Mouse (Mus musculus): ENCODE results near the gene Defb19. TPM values are rescaled to one million over a fixed set of nuclear protein-coding genes. Genes with fewer than 3 reads are reported as not detected.

The Defb19 gene
- polyA plus RNA-seq, 1 experiment from 2014 or later = not detected

GRCm38 (mm10) chr2:152615563-152615962, 35.5 kb upstream of the Defb19 start:
- H3K4me2 ChIP-seq = no peak overlapping the region
- no peaks in the 10 kb centered on the region for H3K36me3 ChIP-seq
- ATAC-seq (ENCODE audit: insufficient number of reproducible peaks, low FRiP score, low TSS enrichment, low read depth) = no peak
- 8% methylated on average over 7 of the region's 7 CpGs for WGBS
- H3K4me3 ChIP-seq = no peak overlapping the region
- no peaks in the 10 kb centered on the region for H3K27me3 ChIP-seq
- H3K27ac ChIP-seq = no peak overlapping the region
- H3K9ac ChIP-seq = no peak overlapping the region
- no peaks in the 10 kb centered on the region for H3K9me3 ChIP-seq
- no peaks in the 10 kb centered on the region for H3K4me1 ChIP-seq

DNA sequence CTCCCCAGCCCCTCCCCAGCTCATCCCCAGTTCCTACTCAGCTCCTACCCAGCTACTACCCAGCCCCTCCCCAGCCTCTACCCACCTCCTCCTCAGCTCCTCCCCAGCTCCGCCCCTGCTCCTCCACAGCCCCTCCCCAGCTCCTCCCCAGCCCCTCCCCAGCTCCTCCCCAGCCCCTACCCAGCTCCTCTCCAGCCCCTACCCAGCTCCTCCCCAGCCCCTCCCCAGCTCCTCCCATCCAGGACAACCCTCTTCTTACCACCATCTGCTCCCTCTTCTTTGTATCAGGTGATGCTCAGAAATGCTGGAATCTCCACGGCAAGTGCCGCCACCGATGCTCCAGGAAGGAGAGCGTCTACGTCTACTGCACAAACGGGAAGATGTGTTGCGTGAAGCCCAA, 32.1 kb upstream of the Defb19 start:
- no peak overlapping the region for H3K9ac ChIP-seq
- no peak for ATAC-seq (ENCODE audit: insufficient number of reproducible peaks, low FRiP score, low TSS enrichment, low read depth)
- H3K4me1 ChIP-seq = no peaks in the 10 kb centered on the region
- H3K27ac ChIP-seq = no peak overlapping the region
- H3K4me3 ChIP-seq = no peak overlapping the region
- WGBS = 33% methylated on average over 7 of the region's 8 CpGs
- H3K4me2 ChIP-seq = no peak overlapping the region
- H3K27me3 ChIP-seq = no peaks in the 10 kb centered on the region
- H3K9me3 ChIP-seq = no peaks in the 10 kb centered on the region
- H3K36me3 ChIP-seq = no peaks in the 10 kb centered on the region

DNA sequence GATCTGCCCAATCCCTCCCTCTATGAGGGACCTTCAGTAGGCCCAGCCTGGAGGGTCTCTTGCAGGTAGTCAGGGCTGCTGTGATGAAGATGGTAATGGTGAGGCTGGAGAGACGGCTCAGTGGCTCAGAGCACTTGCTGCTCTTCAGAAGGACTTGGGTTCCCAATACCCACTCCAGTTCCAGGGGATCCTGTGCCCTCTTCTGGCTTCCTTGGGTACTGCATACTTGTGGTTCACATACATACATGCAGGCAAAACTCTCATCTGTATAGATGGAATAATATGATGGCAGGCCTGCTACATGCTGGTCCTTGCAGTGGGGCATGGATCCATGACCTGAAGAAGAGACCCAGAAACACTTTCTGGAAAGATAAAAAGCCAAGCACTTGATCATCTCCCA, 28.6 kb upstream of the Defb19 start:
- no peaks in the 10 kb centered on the region for H3K36me3 ChIP-seq
- no peaks in the 10 kb centered on the region for H3K4me1 ChIP-seq
- no peak overlapping the region for H3K4me3 ChIP-seq
- no peak for ATAC-seq (ENCODE audit: insufficient number of reproducible peaks, low FRiP score, low TSS enrichment, low read depth)
- no peaks in the 10 kb centered on the region for H3K9me3 ChIP-seq
- H3K4me2 ChIP-seq = no peak overlapping the region
- WGBS = 94% methylated on average over 1 of the region's 1 CpGs
- H3K27me3 ChIP-seq = no peaks in the 10 kb centered on the region
- no peak overlapping the region for H3K9ac ChIP-seq
- H3K27ac ChIP-seq = no peak overlapping the region

DNA sequence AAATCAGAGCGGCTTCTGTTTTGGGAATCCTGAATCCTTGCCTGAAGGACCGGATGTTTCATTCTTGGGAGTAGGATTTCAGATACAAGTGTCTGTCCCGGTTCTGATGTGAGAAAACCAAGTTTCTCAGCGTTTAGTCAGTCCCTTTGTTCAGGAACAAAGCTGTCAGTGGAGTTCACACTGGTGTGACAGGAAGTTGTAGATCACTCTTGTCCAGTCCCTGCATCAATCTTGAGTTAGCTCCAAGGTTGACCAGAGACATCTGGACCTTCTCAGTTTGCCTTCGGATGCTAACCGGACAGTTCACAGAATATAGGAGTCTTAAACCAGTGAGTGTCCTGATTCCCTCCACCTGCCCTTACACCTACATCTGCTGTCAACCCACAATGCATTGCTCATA, 27.6 kb upstream of the Defb19 start:
- Histone ChIP-seq H3K4me1 (no peaks in the 10 kb centered on the region), H3K4me3 (no peak overlapping the region), H3K9ac (no peak overlapping the region), H3K27me3 (no peaks in the 10 kb centered on the region), H3K4me2 (no peak overlapping the region), H3K36me3 (no peaks in the 10 kb centered on the region), H3K27ac (no peak overlapping the region), H3K9me3 (no peaks in the 10 kb centered on the region)
- ATAC-seq (ENCODE audit: insufficient number of reproducible peaks, low FRiP score, low TSS enrichment, low read depth) = no peak
- WGBS = 44% methylated on average over 6 of the region's 6 CpGs

DNA sequence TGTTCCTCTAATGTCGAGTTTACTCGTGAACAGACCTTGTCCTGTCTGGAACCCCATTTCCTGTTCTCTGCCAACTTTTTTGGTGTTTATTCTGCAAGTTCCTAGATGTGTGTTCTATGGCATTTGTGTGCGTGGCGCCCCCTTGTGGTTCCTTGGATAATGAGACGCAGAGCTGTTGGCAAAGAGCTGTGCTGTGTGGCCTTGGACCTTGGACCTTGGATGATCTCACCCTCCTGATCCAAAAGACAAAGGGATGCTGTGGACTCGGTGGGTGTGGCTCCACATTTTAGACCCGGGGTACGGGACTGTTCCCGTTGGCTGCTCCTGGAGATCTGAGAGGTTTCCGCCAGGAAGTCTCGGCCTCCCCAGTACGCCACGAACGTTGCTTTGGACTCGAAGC, 23.9 kb upstream of the Defb19 start, which contains the start of gene Defb36:
Gene Defb36, plus strand, starts transcription at position 271 of the 400 bp plus-strand sequence.
- H3K9ac ChIP-seq = no peak within 1 kb of the TSS
- ATAC-seq (ENCODE audit: insufficient number of reproducible peaks, low FRiP score, low TSS enrichment, low read depth) = no peak
- H3K4me2 ChIP-seq = no peak within 1 kb of the TSS
- H3K4me1 ChIP-seq = no peaks in the 10 kb centered on the region
- H3K27ac ChIP-seq = no peak within 1 kb of the TSS
- H3K9me3 ChIP-seq = no peaks in the 10 kb centered on the region
- WGBS = 83% methylated on average over 15 of the region's 15 CpGs
- H3K27me3 ChIP-seq = no peaks in the 10 kb centered on the region
- no peak within 1 kb of the TSS for H3K4me3 ChIP-seq
- no peaks in the 10 kb centered on the region for H3K36me3 ChIP-seq

GRCm38 (mm10) chr2:152601275-152601960, 21.3 kb upstream of the Defb19 start:
- WGBS = 76% methylated on average over 4 of the region's 4 CpGs
- ATAC-seq (ENCODE audit: insufficient number of reproducible peaks, low FRiP score, low TSS enrichment, low read depth) = no peak
- no peaks in the 10 kb centered on the region for H3K27me3 ChIP-seq

GRCm38 (mm10) chr2:152600076-152600475, 20.0 kb upstream of the Defb19 start:
- no peak overlapping the region for H3K4me3 ChIP-seq
- no peaks in the 10 kb centered on the region for H3K27me3 ChIP-seq
- H3K27ac ChIP-seq = no peak overlapping the region
- H3K4me1 ChIP-seq = no peaks in the 10 kb centered on the region
- H3K4me2 ChIP-seq = no peak overlapping the region
- H3K36me3 ChIP-seq = no peaks in the 10 kb centered on the region
- H3K9me3 ChIP-seq = no peaks in the 10 kb centered on the region
- WGBS = 84% methylated on average over 6 of the region's 6 CpGs
- ATAC-seq (ENCODE audit: insufficient number of reproducible peaks, low FRiP score, low TSS enrichment, low read depth) = no peak
- H3K9ac ChIP-seq = no peak overlapping the region

More at GRCm38 (mm10) chr2:152601275-152601960, 21.3 kb upstream of the Defb19 start:
- H3K27ac ChIP-seq = no peak overlapping the region
- H3K4me3 ChIP-seq = no peak overlapping the region
- H3K9me3 ChIP-seq = no peaks in the 10 kb centered on the region
- no peak overlapping the region for H3K9ac ChIP-seq
- H3K4me1 ChIP-seq = no peaks in the 10 kb centered on the region
- H3K36me3 ChIP-seq = no peaks in the 10 kb centered on the region
- no peak overlapping the region for H3K4me2 ChIP-seq

DNA sequence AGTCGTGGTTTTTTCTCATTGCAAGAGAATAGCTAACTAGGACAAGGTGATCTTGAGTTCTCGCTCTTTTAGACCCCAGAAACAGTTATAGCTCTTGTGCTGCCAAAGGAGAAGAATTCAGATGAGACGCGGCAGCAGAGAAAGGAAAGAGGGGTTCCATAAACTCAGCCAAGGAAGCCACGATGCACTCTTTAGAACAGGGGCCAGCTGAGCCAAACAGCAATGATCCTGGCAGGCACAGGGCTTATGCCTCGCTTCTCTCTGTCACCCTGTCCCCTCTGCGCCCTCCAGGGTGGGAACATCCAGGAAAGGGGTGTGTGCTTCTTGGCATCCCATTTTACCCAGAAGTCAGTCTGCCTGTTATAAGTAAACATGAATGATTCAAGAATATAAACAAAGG, 19.2 kb upstream of the Defb19 start, which contains the start of gene Defb45:
Gene Defb45, minus strand, starts transcription at position 101 of the 400 bp plus-strand sequence.
- Histone ChIP-seq H3K9me3 (no peaks in the 10 kb centered on the region), H3K4me3 (no peak within 1 kb of the TSS), H3K4me1 (no peaks in the 10 kb centered on the region), H3K4me2 (no peak within 1 kb of the TSS), H3K27me3 (no peaks in the 10 kb centered on the region), H3K27ac (no peak within 1 kb of the TSS), H3K36me3 (no peaks in the 10 kb centered on the region), H3K9ac (no peak within 1 kb of the TSS)
- ATAC-seq (ENCODE audit: insufficient number of reproducible peaks, low FRiP score, low TSS enrichment, low read depth) = no peak
- 54% methylated on average over 7 of the region's 7 CpGs for WGBS

DNA sequence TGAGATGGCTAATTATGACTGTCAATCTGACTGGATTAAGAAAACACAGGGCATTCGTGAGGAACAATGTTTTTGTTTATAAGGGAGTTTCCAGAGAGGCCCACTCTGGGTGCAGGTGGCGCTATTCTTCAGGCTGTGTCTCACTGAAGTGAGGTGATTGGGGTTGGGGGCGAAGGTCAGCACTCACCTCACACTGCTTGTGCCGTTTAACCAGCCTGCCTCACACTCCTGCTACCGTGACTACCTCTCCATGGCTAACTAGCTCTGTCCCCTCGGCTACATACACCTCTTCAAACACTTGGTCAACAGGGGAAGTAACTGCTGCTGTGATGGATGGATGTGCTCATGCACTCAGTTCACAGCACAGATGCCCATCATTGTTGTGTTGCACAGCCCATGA, 8.9 kb upstream of the Defb19 start:
- 40% methylated on average over 6 of the region's 6 CpGs for WGBS
- no peak overlapping the region for H3K4me2 ChIP-seq

GRCm38 (mm10) chr2:152588450-152588849, 8.3 kb upstream of the Defb19 start:
- H3K27ac ChIP-seq = no peak overlapping the region
- H3K9me3 ChIP-seq = no peaks in the 10 kb centered on the region
- H3K9ac ChIP-seq = no peak overlapping the region
- no peak overlapping the region for H3K4me3 ChIP-seq
- no peaks in the 10 kb centered on the region for H3K27me3 ChIP-seq
- no peaks in the 10 kb centered on the region for H3K36me3 ChIP-seq
- WGBS = 24% methylated on average over 2 of the region's 2 CpGs
- no peaks in the 10 kb centered on the region for H3K4me1 ChIP-seq
- no peak for ATAC-seq (ENCODE audit: insufficient number of reproducible peaks, low FRiP score, low TSS enrichment, low read depth)
- no peak overlapping the region for H3K4me2 ChIP-seq

More for the DNA sequence above, 8.9 kb upstream of the Defb19 start:
- H3K4me1 ChIP-seq = no peaks in the 10 kb centered on the region
- no peaks in the 10 kb centered on the region for H3K36me3 ChIP-seq
- no peak overlapping the region for H3K27ac ChIP-seq
- no peak overlapping the region for H3K9ac ChIP-seq
- no peaks in the 10 kb centered on the region for H3K9me3 ChIP-seq
- no peak overlapping the region for H3K4me3 ChIP-seq
- ATAC-seq (ENCODE audit: insufficient number of reproducible peaks, low FRiP score, low TSS enrichment, low read depth) = no peak
- no peaks in the 10 kb centered on the region for H3K27me3 ChIP-seq

DNA sequence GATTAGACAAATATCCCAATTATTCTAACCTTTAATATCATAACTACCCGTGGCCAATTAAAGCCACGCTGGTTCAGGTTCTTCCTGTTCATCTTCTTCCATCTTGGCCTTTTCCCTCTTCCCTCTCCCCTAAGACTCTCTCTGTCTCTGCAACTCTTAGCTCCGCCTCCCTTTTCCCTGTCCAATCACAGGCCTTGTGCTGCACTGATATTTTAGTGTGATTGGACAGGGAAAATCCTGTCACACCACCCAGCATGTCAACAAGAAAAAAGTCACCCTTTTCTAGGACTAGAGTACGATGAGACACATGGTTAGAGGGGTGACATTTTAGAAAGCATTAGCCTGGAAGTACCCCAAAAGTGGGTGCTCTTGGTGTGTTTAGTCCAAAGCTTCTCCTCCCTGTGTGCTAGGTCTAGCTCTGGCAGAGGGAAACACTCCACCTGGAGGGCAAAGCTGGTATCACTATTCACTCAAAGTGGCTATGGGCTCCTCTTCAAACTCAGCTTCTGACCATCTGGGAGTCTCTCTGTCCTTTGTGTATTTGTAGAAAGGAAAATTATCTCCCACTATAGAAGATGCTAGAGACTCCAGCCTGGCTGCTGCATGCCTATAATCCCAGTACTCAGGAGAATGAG, 6.9 kb upstream of the Defb19 start:
- H3K9me3 ChIP-seq = no peaks in the 10 kb centered on the region
- no peak for ATAC-seq (ENCODE audit: insufficient number of reproducible peaks, low FRiP score, low TSS enrichment, low read depth)
- no peaks in the 10 kb centered on the region for H3K36me3 ChIP-seq
- no peak overlapping the region for H3K4me2 ChIP-seq
- no peaks in the 10 kb centered on the region for H3K4me1 ChIP-seq
- no peak overlapping the region for H3K4me3 ChIP-seq
- no peak overlapping the region for H3K27ac ChIP-seq
- no peak overlapping the region for H3K9ac ChIP-seq
- WGBS = 72% methylated on average over 4 of the region's 4 CpGs
- no peaks in the 10 kb centered on the region for H3K27me3 ChIP-seq

GRCm38 (mm10) chr2:152580612-152581011, 500 bp upstream of the Defb19 start:
- no peak overlapping the region for H3K9ac ChIP-seq
- no peaks in the 10 kb centered on the region for H3K4me1 ChIP-seq
- no peaks in the 10 kb centered on the region for H3K9me3 ChIP-seq
- no peak overlapping the region for H3K27ac ChIP-seq
- H3K27me3 ChIP-seq = no peaks in the 10 kb centered on the region
- H3K4me3 ChIP-seq = no peak overlapping the region
- ATAC-seq (ENCODE audit: insufficient number of reproducible peaks, low FRiP score, low TSS enrichment, low read depth) = no peak
- 83% methylated on average over 11 of the region's 11 CpGs for WGBS
- no peaks in the 10 kb centered on the region for H3K36me3 ChIP-seq
- H3K4me2 ChIP-seq = no peak overlapping the region
